Mouse (Mus musculus) R1 (cell line): ENCODE measurements around the gene Spink8.

Source experiments
- DNase-seq: peaks from one replicate; pipeline ENCODE4 v3.0.0-alpha.2; 2018; ENCODE audit warnings: low read depth, low spot score

Gene Spink8

GRCm38 (mm10) chr9:109870983-109871572 lies 59.0 kb downstream of the Spink8 start:
- peak; percentile 65 for DNase-seq

GRCm38 (mm10) chr9:109874797-109875691 lies 63.0 kb downstream of the Spink8 start, which contains the start of gene Cdc25a:
TSS of gene Cdc25a (plus strand) at chr9:109875579.
- DNase-seq: peak; percentile 100

GRCm38 (mm10) chr9:109875695-109876601 lies 63.9 kb downstream of the Spink8 start:
- DNase-seq: peak; percentile 43
